Mouse (Mus musculus): ENCODE measurements around the gene Aqp6. TPM values are rescaled to one million over a fixed set of nuclear protein-coding genes. Genes with fewer than 3 reads are reported as not detected.

Aqp6 gene
- polyA plus RNA-seq, 1 experiment from 2014 or later = not detected

DNA sequence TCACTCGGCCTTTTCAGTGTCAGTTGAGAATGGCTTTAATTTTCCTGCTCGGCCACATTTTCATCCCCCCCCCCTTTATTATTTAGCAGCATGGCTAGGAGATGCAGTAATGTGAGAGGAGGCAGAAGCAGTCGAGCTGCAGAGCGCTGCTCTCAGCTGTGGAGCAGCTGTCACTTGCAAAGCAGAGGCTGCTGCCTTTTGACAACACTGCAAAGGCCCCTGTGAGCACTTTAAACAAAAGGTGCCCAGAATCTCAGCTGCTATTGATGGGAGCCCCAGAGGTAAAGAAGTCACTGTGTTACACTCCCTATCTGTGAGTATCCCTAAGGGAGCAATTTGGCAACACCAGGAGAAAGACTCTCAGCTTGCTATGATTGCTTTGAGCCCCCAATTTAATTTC, 47.1 kb downstream of the Aqp6 start:
- H3K36me3 ChIP-seq (ENCODE audit: control insufficient read depth, insufficient read depth, low read length) = no peaks in the 10 kb centered on the region
- peak overlapping the region; percentile 22; the same call in 1 of the 2 replicates for H3K9ac ChIP-seq (ENCODE audit: low read length)
- H3K4me3 ChIP-seq (ENCODE audit: control insufficient read depth in 1 of 2, insufficient read depth in 1 of 2, low read depth in 1 of 2, low read length in 2 of 2) = no peak overlapping the region

DNA sequence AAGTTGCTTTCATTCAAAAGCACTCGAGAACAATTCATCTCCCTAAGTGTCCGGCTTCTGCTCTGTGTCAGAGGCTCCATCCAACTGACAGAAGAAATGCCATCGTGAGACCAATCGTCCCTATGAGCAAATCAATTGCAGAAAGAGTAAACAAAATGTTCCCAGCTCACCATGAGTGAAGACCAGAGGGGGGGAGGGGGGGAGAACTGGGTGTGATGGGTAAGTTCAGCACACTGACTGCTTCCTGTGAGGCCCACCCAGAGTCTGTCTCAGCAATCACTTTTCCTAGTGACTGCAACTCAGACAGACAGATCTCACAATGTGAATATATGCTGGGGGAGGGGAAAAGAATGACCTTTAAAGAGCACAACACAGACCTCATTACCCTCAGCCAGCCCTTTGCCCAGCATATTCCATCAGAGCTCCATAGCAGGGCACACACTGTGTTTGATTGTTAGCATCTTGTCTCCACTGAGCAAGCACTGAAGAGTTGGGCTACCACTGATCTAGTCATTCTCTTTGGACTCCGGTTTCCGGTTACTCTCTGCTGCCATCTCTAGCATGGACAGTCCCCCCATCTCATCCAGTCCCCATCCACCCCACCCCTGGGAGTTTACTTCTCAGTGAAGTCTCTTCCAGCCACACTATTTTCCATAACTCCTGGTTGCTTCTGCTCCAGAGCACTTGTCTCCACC, 48.0 kb downstream of the Aqp6 start:
- Histone ChIP-seq H3K9ac (ENCODE audit: low read length) (peak overlapping the region; percentile 52), H3K27ac (replicated peaks in 1 of 2; ENCODE audit: control insufficient read depth in 1 of 2, insufficient read depth in 1 of 2, low read depth in 2 of 2, low read length in 2 of 2) (peak overlapping the region; percentile 14 to 61), H3K27me3 (ENCODE audit: control insufficient read depth, insufficient read depth, low read length) (peaks cover 1% of the 10 kb centered on the region; the same call in 1 of the 2 replicates), H3K4me1 (ENCODE audit: control insufficient read depth in 2 of 2, insufficient read depth in 2 of 2, low read length in 2 of 2) (peaks cover 22 to 61% of the 10 kb centered on the region in 2 experiments), H3K4me2 (ENCODE audit: low read length) (peak overlapping the region; percentile 79), H3K4me3 (ENCODE audit: control insufficient read depth in 1 of 2, insufficient read depth in 1 of 2, low read depth in 1 of 2, low read length in 2 of 2) (peak overlapping the region; percentile 12 to 90), H3K36me3 (ENCODE audit: control insufficient read depth, insufficient read depth, low read length) (no peaks in the 10 kb centered on the region), H3K9me3 (ENCODE audit: control insufficient read depth, low read length) (no peaks in the 10 kb centered on the region)
- ATAC-seq (ENCODE audit: insufficient number of reproducible peaks, insufficient read depth, low FRiP score, low read depth) = no peak
- WGBS = 11% methylated on average over 6 of the region's 6 CpGs

More for the DNA sequence above, 47.1 kb downstream of the Aqp6 start:
- Histone ChIP-seq H3K4me1 (ENCODE audit: control insufficient read depth in 2 of 2, insufficient read depth in 2 of 2, low read length in 2 of 2) (peaks cover 17 to 57% of the 10 kb centered on the region in 2 experiments), H3K27me3 (ENCODE audit: control insufficient read depth, insufficient read depth, low read length) (no peaks in the 10 kb centered on the region), H3K9me3 (ENCODE audit: control insufficient read depth, low read length) (no peaks in the 10 kb centered on the region), H3K27ac (replicated peaks in 1 of 2; ENCODE audit: control insufficient read depth in 1 of 2, insufficient read depth in 1 of 2, low read depth in 2 of 2, low read length in 2 of 2) (peak overlapping the region in 1 of 2 experiments; percentile 61; a peak in 2 of 4 replicates), H3K4me2 (ENCODE audit: low read length) (peak overlapping the region; percentile 79)
- WGBS = 20% methylated on average over 4 of the region's 4 CpGs
- no peak for ATAC-seq (ENCODE audit: insufficient number of reproducible peaks, insufficient read depth, low FRiP score, low read depth)

DNA sequence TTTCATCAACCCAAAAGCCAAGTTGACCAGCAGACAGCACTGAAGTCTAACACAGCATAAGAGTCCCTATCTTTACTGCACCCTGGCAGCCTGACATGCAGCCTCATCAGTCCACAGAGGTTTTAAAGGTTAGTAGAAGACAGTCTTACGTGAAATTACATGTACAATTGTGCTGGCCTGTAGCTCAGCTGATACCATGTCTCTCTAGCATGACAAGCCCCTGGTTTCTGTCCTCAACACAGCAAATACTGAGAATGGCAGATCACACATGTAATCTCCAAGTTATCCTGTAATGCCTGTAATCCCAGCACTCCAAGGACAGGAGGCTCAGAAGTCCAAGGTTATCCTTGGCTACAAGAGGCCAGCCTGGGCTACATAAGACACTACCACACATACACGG, 49.1 kb downstream of the Aqp6 start:
- H3K4me1 ChIP-seq (ENCODE audit: control insufficient read depth in 2 of 2, insufficient read depth in 2 of 2, low read length in 2 of 2) = peaks cover 19 to 53% of the 10 kb centered on the region in 2 experiments
- no peak overlapping the region for H3K27ac ChIP-seq (replicated peaks in 1 of 2; ENCODE audit: control insufficient read depth in 1 of 2, insufficient read depth in 1 of 2, low read depth in 2 of 2, low read length in 2 of 2)
- H3K4me3 ChIP-seq (ENCODE audit: control insufficient read depth in 1 of 2, insufficient read depth in 1 of 2, low read depth in 1 of 2, low read length in 2 of 2) = peak overlapping the region; percentile 85 to 90; a peak in 3 of 4 replicates
- H3K4me2 ChIP-seq (ENCODE audit: low read length) = peak overlapping the region; percentile 79
- WGBS = 29% methylated on average over 2 of the region's 2 CpGs
- ATAC-seq (ENCODE audit: insufficient number of reproducible peaks, insufficient read depth, low FRiP score, low read depth) = no peak
- H3K27me3 ChIP-seq (ENCODE audit: control insufficient read depth, insufficient read depth, low read length) = peaks cover 12% of the 10 kb centered on the region
- H3K9ac ChIP-seq (ENCODE audit: low read length) = peak overlapping the region; percentile 94
- no peaks in the 10 kb centered on the region for H3K9me3 ChIP-seq (ENCODE audit: control insufficient read depth, low read length)
- no peaks in the 10 kb centered on the region for H3K36me3 ChIP-seq (ENCODE audit: control insufficient read depth, insufficient read depth, low read length)

DNA sequence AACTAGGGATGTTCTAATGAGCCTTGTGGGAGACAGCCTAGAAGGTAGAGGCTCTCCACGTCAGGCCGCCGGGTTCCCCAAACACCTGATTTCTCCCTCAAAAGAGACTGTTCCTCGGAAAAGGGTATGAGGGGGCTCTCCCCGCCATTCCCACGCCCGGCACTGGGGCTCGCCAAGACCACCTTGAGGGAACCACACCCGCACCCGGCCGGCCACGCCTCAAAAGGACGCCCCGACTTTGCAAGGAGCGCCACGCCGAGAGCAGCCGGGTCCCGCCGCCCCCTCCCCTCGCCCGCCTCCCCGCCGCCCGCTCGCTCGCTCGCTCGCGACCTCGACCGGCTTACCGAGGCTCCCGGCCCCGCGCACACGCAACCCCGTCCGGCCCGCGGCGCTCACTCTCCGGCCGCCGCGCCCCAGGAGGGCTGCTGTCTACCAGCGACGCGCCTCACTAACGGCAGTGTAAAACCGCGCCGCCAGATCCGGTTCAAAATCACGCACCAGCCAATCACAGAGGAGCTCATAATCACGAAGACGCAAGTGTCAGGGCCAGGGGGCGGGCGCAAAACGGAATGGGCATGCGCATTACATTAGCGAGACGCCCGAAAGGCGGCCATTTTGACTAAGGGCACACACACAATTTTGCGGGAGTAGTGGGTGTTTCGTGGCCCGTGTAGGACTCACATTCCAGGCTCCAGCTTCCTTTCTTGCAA, 50.1 kb downstream of the Aqp6 start, which contains the start of gene Racgap1:
TSS of gene Racgap1 (minus strand) at position 494 of the 710 bp plus-strand sequence.
- Histone ChIP-seq H3K4me3 (ENCODE audit: control insufficient read depth in 1 of 2, insufficient read depth in 1 of 2, low read depth in 1 of 2, low read length in 2 of 2) (peak within 1 kb of the TSS; percentile 85 to 90), H3K36me3 (ENCODE audit: control insufficient read depth, insufficient read depth, low read length) (no peaks in the 10 kb centered on the region), H3K27ac (replicated peaks in 1 of 2; ENCODE audit: control insufficient read depth in 1 of 2, insufficient read depth in 1 of 2, low read depth in 2 of 2, low read length in 2 of 2) (peak within 1 kb of the TSS in 1 of 2 experiments; percentile 57; a peak in 2 of 4 replicates), H3K27me3 (ENCODE audit: control insufficient read depth, insufficient read depth, low read length) (peaks cover 21% of the 10 kb centered on the region), H3K9me3 (ENCODE audit: control insufficient read depth, low read length) (no peaks in the 10 kb centered on the region), H3K4me1 (ENCODE audit: control insufficient read depth in 2 of 2, insufficient read depth in 2 of 2, low read length in 2 of 2) (peaks cover 12 to 46% of the 10 kb centered on the region in 2 experiments), H3K9ac (ENCODE audit: low read length) (peak within 1 kb of the TSS; percentile 94), H3K4me2 (ENCODE audit: low read length) (peak within 1 kb of the TSS; percentile 79)
- under 1% methylated on average over 65 of the region's 68 CpGs for WGBS
- peak; percentile 93 for ATAC-seq (ENCODE audit: insufficient number of reproducible peaks, insufficient read depth, low FRiP score, low read depth)

- WGBS = 70% methylated on average over 10 of the region's 10 CpGs
Observed at GRCm38 (mm10) chr15:99651984-99652872, 51.0 kb downstream of the Aqp6 start.

DNA sequence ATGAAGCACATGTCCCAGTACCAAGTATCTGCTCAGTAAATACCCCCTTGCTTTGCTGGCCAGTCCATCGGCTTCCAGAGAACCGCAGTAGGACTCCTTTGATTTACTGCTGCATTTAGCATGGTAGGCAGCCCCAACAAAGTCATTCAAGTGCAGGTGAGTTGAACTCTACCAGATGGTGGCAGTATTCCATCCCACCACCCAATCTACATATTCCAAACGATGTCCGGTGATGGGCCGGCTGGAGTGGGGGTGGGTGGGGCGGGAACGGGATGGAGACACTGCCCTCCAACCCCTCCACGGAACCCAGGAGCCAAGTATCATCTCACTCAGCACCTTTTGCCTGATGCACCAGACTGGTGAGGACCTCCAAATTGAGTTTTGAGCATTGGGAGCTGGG, 52.1 kb downstream of the Aqp6 start:
- WGBS = 7% methylated on average over 8 of the region's 8 CpGs
- ATAC-seq (ENCODE audit: insufficient number of reproducible peaks, insufficient read depth, low FRiP score, low read depth) = no peak
- no peaks in the 10 kb centered on the region for H3K9me3 ChIP-seq (ENCODE audit: control insufficient read depth, low read length)
- no peak overlapping the region for H3K27ac ChIP-seq (replicated peaks in 1 of 2; ENCODE audit: control insufficient read depth in 1 of 2, insufficient read depth in 1 of 2, low read depth in 2 of 2, low read length in 2 of 2)
- H3K36me3 ChIP-seq (ENCODE audit: control insufficient read depth, insufficient read depth, low read length) = no peaks in the 10 kb centered on the region
- peak overlapping the region; percentile 63 for H3K4me2 ChIP-seq (ENCODE audit: low read length)
- H3K4me1 ChIP-seq (ENCODE audit: control insufficient read depth in 2 of 2, insufficient read depth in 2 of 2, low read length in 2 of 2) = peaks cover 12 to 30% of the 10 kb centered on the region in 2 experiments
- peak overlapping the region; percentile 24 to 26 for H3K4me3 ChIP-seq (ENCODE audit: control insufficient read depth in 1 of 2, insufficient read depth in 1 of 2, low read depth in 1 of 2, low read length in 2 of 2)
- peaks cover 24% of the 10 kb centered on the region for H3K27me3 ChIP-seq (ENCODE audit: control insufficient read depth, insufficient read depth, low read length)
- peak overlapping the region; percentile 49; the same call in 1 of the 2 replicates for H3K9ac ChIP-seq (ENCODE audit: low read length)

More at GRCm38 (mm10) chr15:99651984-99652872, 51.0 kb downstream of the Aqp6 start:
- no peaks in the 10 kb centered on the region for H3K36me3 ChIP-seq (ENCODE audit: control insufficient read depth, insufficient read depth, low read length)
- no peak for ATAC-seq (ENCODE audit: insufficient number of reproducible peaks, insufficient read depth, low FRiP score, low read depth)
- H3K4me3 ChIP-seq (ENCODE audit: control insufficient read depth in 1 of 2, insufficient read depth in 1 of 2, low read depth in 1 of 2, low read length in 2 of 2) = peak overlapping the region in 1 of 2 experiments; percentile 90; a peak in 3 of 4 replicates
- H3K4me2 ChIP-seq (ENCODE audit: low read length) = peak overlapping the region; percentile 79
- H3K27ac ChIP-seq (replicated peaks in 1 of 2; ENCODE audit: control insufficient read depth in 1 of 2, insufficient read depth in 1 of 2, low read depth in 2 of 2, low read length in 2 of 2) = no peak overlapping the region
- H3K9ac ChIP-seq (ENCODE audit: low read length) = peak overlapping the region; percentile 44; the same call in 1 of the 2 replicates
- H3K9me3 ChIP-seq (ENCODE audit: control insufficient read depth, low read length) = no peaks in the 10 kb centered on the region
- peaks cover 12 to 40% of the 10 kb centered on the region in 2 experiments for H3K4me1 ChIP-seq (ENCODE audit: control insufficient read depth in 2 of 2, insufficient read depth in 2 of 2, low read length in 2 of 2)
- H3K27me3 ChIP-seq (ENCODE audit: control insufficient read depth, insufficient read depth, low read length) = peaks cover 24% of the 10 kb centered on the region

DNA sequence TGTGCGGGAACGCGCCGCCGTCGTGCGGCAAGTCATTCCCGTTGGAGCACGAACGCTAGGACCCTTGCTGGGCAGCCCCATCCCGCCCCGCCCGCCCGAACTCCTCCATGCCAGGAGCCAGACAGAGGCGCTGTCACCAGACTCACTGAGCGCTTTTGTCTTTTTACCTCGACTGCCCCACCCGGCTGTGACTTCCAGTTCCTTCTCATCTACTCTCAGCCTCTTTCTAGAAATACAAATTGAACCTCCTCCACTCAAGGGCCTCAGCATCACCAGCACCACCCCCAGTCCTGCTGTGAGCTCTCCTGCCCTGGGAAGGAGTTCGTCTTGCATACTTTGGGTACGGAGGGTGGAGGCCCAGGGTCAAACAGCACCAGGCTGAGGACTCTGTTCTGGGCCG, 52.7 kb downstream of the Aqp6 start:
- no peak for ATAC-seq (ENCODE audit: insufficient number of reproducible peaks, insufficient read depth, low FRiP score, low read depth)
- WGBS = 7% methylated on average over 21 of the region's 21 CpGs

More for the DNA sequence above, 52.7 kb downstream of the Aqp6 start:
- H3K4me1 ChIP-seq (ENCODE audit: control insufficient read depth in 2 of 2, insufficient read depth in 2 of 2, low read length in 2 of 2) = peaks cover 12 to 24% of the 10 kb centered on the region in 2 experiments
- peak overlapping the region; percentile 63 for H3K4me2 ChIP-seq (ENCODE audit: low read length)
- H3K4me3 ChIP-seq (ENCODE audit: control insufficient read depth in 1 of 2, insufficient read depth in 1 of 2, low read depth in 1 of 2, low read length in 2 of 2) = peak overlapping the region; percentile 24 to 26
- no peaks in the 10 kb centered on the region for H3K36me3 ChIP-seq (ENCODE audit: control insufficient read depth, insufficient read depth, low read length)
- peak overlapping the region; percentile 49; the same call in 1 of the 2 replicates for H3K9ac ChIP-seq (ENCODE audit: low read length)
- peaks cover 24% of the 10 kb centered on the region for H3K27me3 ChIP-seq (ENCODE audit: control insufficient read depth, insufficient read depth, low read length)
- no peaks in the 10 kb centered on the region for H3K9me3 ChIP-seq (ENCODE audit: control insufficient read depth, low read length)
- no peak overlapping the region for H3K27ac ChIP-seq (replicated peaks in 1 of 2; ENCODE audit: control insufficient read depth in 1 of 2, insufficient read depth in 1 of 2, low read depth in 2 of 2, low read length in 2 of 2)

Measured in heart, embryonic 14.5 days (tissue).